Mouse (Mus musculus): ENCODE results near the gene Ip6k3. TPM values are rescaled to one million over a fixed set of nuclear protein-coding genes. Genes with fewer than 3 reads are reported as not detected.

Ip6k3 gene
- polyA plus RNA-seq, 1 experiment from 2014 or later: 0.49 TPM

Other genes with a start within 250 kb of the Ip6k3 start
- gene Phf1, start 234.7 kb downstream of the Ip6k3 start, polyA plus RNA-seq (2015; fragmentation: Nextera tagmentation; extraction: Ambion mirVana): 7.5 and 8.7 TPM in 2 replicates
- 163 and 169 TPM in 2 replicates for gene Cuta, start 228.2 kb downstream of the Ip6k3 start, polyA plus RNA-seq (2015; fragmentation: Nextera tagmentation; extraction: Ambion mirVana)
- gene Syngap1, start 226.5 kb downstream of the Ip6k3 start, polyA plus RNA-seq (2015; fragmentation: Nextera tagmentation; extraction: Ambion mirVana): 1.2 and 1.3 TPM in 2 replicates
- gene Zbtb9, start 194.6 kb downstream of the Ip6k3 start, polyA plus RNA-seq (2015; fragmentation: Nextera tagmentation; extraction: Ambion mirVana): 10.0 and 12.0 TPM in 2 replicates
- gene Bak1, start 138.8 kb downstream of the Ip6k3 start, polyA plus RNA-seq (2015; fragmentation: Nextera tagmentation; extraction: Ambion mirVana): 5.8 and 6.2 TPM in 2 replicates
- 2.2 and 2.6 TPM in 2 replicates for gene Itpr3, start 110.5 kb downstream of the Ip6k3 start, polyA plus RNA-seq (2015; fragmentation: Nextera tagmentation; extraction: Ambion mirVana)
- 272 and 283 TPM in 2 replicates for gene Uqcc2, start 33.9 kb downstream of the Ip6k3 start, polyA plus RNA-seq (2015; fragmentation: Nextera tagmentation; extraction: Ambion mirVana)
- 6.3 and 8.7 TPM in 2 replicates for gene Lemd2, start 36.7 kb upstream of the Ip6k3 start, polyA plus RNA-seq (2015; fragmentation: Nextera tagmentation; extraction: Ambion mirVana)